Mouse (Mus musculus): ENCODE results near the gene Tex29. TPM values are rescaled to one million over a fixed set of nuclear protein-coding genes. Genes with fewer than 3 reads are reported as not detected.

Gene Tex29
- total RNA-seq, 2 experiments from 2014 or later, result not detected

GRCm38 (mm10) chr8:11896677-11897076 is 56.4 kb downstream of the Tex29 start:
- ATAC-seq (replicated peaks; ENCODE audit: low FRiP score, low TSS enrichment, poor library complexity, severe bottlenecking), result no peak

- ATAC-seq (replicated peaks; ENCODE audit: low FRiP score, low TSS enrichment, poor library complexity, severe bottlenecking), result no peak
These were observed 58.5 kb downstream of the Tex29 start for GRCm38 (mm10) chr8:11898814-11899213.

Other genes starting within 250 kb of the Tex29 start
- gene Ankrd10, start 204.7 kb upstream of the Tex29 start, total RNA-seq (2014; fragmentation: Nextera tagmentation), result 69.7 and 75.0 TPM in 2 replicates
- gene Ankrd10, start 204.7 kb upstream of the Tex29 start, total RNA-seq (2017), result 43.0 and 66.4 TPM in 2 replicates
- not detected in 2 replicates for gene 1700016D06Rik, start 139.4 kb upstream of the Tex29 start, total RNA-seq (2014; fragmentation: Nextera tagmentation)
- not detected in 2 replicates for gene 1700016D06Rik, start 139.4 kb upstream of the Tex29 start, total RNA-seq (2017)
- 27.2 and 28.2 TPM in 2 replicates for gene Arhgef7, start 112.8 kb upstream of the Tex29 start, total RNA-seq (2014; fragmentation: Nextera tagmentation)
- 10.7 and 52.1 TPM in 2 replicates for gene Arhgef7, start 112.8 kb upstream of the Tex29 start, total RNA-seq (2017)